Mouse (Mus musculus) stomach, adult 2 months (tissue): ENCODE measurements around the gene Prdm15. TPM values are rescaled to one million over a fixed set of nuclear protein-coding genes. Genes with fewer than 3 reads are reported as not detected.

Experiments
- polyA plus RNA-seq: library from polyadenylated mRNA; depleted of rRNA; stranded (reverse); fragments of >200 nt; gene quantifications from 2 replicates; pipeline ENCODE4 v1.2.3, GENCODE M21; 2012; rRNA removed

Gene Prdm15
- 2.7 TPM in 2 replicates for polyA plus RNA-seq

GRCm38 (mm10) chr16:97851741-97852319 is at the start of gene Prdm15:
TSS of gene Prdm15 (minus strand) at chr16:97851850.

GRCm38 (mm10) chr16:97763061-97763989 is 88.3 kb downstream of the Prdm15 start, which contains the start of gene Ripk4:
TSS of gene Ripk4 (minus strand) at chr16:97763787.

Other genes starting within 250 kb of the Prdm15 start
- 63.3 and 82.3 TPM in 2 replicates for gene Tmprss2, start 240.7 kb downstream of the Prdm15 start, polyA plus RNA-seq
- gene Ripk4, start 88.1 kb downstream of the Prdm15 start, polyA plus RNA-seq = 8.2 and 8.9 TPM in 2 replicates
- gene C2cd2, start 110.7 kb upstream of the Prdm15 start, polyA plus RNA-seq = 16.9 and 44.0 TPM in 2 replicates
- 3.9 and 6.2 TPM in 2 replicates for gene Zbtb21, start 110.8 kb upstream of the Prdm15 start, polyA plus RNA-seq
- 1.1 and 1.6 TPM in 2 replicates for gene B230307C23Rik, start 145.5 kb upstream of the Prdm15 start, polyA plus RNA-seq
- 0.03 and 0.12 TPM in 2 replicates for gene A630089N07Rik, start 230.6 kb upstream of the Prdm15 start, polyA plus RNA-seq